Mouse (Mus musculus) layer of hippocampus, adult 2 months (tissue): Measurements from ENCODE around the gene Plpp7. TPM values are rescaled to one million over a fixed set of nuclear protein-coding genes. Genes with fewer than 3 reads are reported as not detected.

ENCODE experiments used
- DNase-seq, 2 experiments: peaks; one replicate each; pipeline ENCODE4 v3.0.0; 2022; ENCODE audit warnings: low spot score in 2 of 2
- H3K27ac ChIP-seq: fragments of 200-600 bp; 2 replicates; pipeline ENCODE4 v1.8.1; 2022
- H3K4me3 ChIP-seq: fragments of 200-600 bp; 2 replicates; pipeline ENCODE4 v1.8.1; 2022; ENCODE audit warnings: mild to moderate bottlenecking
- CTCF ChIP-seq: fragments of 200-600 bp; conservative IDR thresholded peaks from 2 replicates; pipeline ENCODE4 v1.8.1; 2022; ENCODE audit warnings: antibody characterized with exemption, mild to moderate bottlenecking, moderate library complexity
- total RNA-seq, 2 experiments: library from RNA; stranded (reverse); gene quantifications; 2 replicates each; pipeline ENCODE4 v1.2.3; 2021

Plpp7 gene
- total RNA-seq, 2 experiments from 2014 or later, result 20.2 to 21.8 TPM

DNA sequence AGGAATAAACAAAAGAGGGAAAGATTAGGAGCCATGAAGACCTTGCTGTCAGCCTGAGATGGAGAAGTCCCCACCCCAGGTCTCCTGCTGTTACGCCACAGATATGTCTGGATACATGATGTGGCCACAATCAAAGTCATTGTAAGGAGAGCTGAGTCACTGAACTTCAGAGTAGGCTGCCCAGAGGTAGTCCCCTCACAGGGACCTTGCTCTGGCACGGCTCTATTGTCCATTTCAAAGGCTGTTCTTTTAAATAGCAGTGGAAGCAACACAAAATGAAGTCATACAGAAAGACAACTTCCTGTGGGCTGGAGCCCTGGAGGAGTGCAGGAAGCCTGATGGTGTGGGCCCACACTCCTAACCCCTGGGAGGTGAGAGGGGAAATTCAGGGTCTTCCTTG is 34.1 kb upstream of the Plpp7 start:
- Histone ChIP-seq H3K4me3 (no peak overlapping the region), H3K27ac (no peak overlapping the region)
- no peak for TF ChIP-seq CTCF
- DNase-seq, result no peak

DNA sequence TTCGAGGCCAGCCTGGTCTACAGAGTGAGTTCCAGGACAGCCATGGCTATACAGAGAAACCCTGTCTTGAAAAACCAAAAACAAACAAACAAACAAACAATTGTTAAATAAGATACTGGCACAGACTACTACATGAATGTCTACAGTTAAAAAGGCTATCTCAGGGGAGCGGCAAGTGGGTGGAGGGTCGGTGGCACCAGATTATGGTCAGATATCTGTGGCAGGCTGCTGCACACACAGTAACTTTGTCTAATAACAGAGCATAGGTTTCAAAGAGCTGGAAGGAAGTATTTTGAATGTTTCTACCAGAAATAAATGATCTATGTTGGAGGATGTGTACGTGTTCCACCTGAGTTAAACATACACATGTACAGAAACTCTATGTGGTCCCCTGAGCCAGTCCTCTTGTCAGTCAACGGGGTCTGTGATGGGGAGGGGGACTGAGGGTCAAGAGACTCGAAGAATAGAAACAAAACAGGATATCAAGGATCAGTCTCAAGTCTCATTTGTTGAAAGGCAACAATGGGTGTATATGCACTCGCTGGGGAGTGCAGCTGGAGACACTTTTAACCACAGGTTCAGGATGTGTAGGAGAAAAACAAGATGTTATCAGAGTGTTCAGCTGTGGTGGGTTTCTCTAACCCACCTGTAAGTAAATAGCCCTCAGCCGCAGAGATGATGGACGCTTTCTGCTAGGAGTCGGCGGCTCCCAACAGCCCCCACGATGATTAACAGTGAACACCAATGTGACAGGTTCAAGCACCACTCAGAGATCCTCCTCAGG is 33.4 kb upstream of the Plpp7 start:
- Histone ChIP-seq H3K4me3 (no peak overlapping the region), H3K27ac (no peak overlapping the region)
- no peak for TF ChIP-seq CTCF
- DNase-seq, result no peak

DNA sequence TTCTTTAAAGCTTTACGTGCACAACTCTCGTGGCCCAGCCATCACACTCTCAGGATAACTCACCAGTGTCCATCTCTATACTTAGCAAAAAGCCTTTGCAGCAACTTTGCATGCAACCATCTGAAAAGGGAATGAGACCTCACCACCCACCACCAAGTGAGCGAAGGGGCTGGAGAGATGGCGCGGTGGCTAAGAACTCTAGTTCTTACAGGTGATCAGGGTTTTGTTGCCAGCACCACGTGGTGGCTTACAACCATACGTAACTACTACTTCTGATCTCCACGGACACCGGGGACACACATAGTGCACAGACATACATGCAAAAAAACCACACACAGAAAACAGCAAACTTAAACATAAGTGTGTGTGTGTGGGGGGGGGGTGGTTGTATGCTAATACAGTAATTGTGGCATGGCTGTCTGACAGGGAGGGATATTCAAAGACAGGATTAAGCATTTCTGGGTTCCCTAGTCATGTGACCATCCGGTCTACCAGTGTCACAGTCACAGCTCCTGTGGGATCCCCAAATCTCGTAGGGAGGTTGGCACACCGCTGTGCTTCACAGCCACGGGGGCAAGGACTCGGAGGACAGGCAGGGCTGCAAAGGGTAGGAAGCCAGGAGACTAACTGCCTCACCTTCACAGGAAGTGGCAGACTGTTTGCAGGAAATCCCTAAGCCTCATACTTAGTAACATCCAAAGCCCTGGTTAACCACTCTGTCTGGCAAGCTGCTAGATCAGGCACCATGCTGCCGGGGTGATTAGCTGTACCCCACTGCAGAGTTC is 32.5 kb upstream of the Plpp7 start:
- TF ChIP-seq CTCF, result no peak
- Histone ChIP-seq H3K4me3 (no peak overlapping the region), H3K27ac (no peak overlapping the region)
- no peak for DNase-seq

DNA sequence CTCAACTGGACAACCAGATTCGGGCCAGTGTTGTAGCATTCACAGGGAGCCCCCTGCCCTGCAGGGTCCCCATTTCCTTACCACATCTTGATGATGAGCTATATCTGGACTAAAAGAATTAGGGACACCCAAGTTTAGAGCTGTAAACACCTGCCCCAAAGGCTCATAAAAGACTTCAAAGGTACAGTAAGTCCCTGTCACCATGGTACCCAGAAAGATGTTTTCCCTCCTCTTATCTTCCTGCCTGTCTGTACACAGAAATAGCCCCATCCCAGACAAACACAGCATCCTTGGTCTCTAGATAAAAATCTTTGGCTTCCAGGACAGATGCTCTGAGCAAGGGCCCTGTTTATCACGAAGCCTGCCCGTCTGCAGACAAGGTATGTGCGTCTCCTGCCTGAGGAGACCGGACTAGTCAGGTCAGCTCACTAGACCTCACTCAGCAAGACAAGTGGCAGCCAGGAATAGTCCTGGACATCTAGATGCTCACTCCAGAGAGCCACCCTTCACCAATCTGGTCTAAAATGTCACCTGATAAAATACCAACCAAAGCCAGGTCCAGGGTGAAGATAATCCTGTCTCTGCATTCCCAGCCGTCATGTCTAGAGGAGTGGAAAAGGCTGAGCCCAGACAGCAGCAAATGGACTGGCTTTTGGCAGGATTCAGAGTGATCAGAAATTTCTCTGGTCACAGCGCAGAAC is 31.7 kb upstream of the Plpp7 start:
- DNase-seq, result no peak
- H3K27ac ChIP-seq, result no peak overlapping the region
- H3K4me3 ChIP-seq, result no peak overlapping the region
- TF ChIP-seq CTCF, result no peak

DNA sequence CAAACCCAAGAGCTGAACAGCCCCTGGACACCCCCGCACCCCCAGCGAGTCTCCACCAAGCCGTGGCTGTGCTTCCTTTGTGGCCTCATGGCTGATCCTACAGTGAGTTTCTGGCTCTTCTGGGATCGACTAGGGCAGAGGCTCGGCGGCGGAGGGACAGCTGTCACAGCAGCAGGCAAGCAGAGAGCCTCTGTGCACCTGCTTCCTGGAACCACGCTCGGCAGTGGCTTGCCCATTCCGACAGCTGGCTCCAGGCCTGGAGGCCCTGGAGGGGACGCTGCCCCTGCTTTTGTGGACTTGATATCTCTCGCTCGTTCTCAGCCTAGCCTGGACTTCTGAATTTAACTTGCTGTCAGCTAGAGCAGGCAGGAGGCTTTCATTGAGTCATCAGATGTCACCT is 30.4 kb upstream of the Plpp7 start:
- DNase-seq, result no peak
- TF ChIP-seq CTCF, result no peak
- no peak overlapping the region for H3K27ac ChIP-seq
- no peak overlapping the region for H3K4me3 ChIP-seq

DNA sequence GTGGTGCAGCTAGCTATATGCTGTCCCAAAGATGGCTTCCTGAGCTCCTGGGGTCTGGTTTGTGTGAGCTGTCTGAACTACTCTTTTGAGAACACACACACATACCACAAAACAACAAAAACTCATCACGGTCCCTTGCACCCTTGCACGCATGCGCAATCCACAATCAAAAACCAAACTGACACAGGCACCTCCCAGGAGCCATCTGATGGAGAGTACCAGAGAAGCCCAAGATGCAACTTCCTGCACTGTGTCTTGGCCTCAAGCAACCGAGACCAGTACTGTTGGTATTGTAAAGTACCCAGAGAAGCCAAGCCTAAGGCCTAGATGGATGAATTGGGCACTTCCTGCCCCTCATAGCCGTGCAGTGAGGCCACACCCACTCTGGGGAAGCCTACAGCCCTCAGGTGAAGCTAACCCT is 29.9 kb upstream of the Plpp7 start:
- no peak for DNase-seq
- no peak for TF ChIP-seq CTCF
- Histone ChIP-seq H3K4me3 (no peak overlapping the region), H3K27ac (no peak overlapping the region)

DNA sequence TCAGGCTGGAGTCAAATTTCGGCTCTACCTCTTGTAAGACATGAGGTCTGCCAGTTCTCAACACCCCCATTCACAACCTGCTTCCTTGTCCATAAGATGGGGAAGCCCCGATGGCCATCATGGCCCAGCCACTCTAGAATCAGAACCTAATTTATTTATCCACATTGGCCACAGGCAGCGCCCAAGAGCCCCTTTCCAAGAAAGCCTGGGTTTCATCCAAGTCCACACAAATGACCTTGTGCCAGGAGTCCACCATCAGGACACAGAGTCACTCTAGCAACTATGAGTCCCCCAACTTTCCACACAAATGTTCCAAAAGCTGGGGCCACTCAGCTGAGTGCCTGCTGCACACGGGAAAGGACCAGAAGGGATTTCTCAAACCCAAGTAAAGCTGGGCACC is 29.3 kb upstream of the Plpp7 start:
- peak; percentile 53 for TF ChIP-seq CTCF

DNA sequence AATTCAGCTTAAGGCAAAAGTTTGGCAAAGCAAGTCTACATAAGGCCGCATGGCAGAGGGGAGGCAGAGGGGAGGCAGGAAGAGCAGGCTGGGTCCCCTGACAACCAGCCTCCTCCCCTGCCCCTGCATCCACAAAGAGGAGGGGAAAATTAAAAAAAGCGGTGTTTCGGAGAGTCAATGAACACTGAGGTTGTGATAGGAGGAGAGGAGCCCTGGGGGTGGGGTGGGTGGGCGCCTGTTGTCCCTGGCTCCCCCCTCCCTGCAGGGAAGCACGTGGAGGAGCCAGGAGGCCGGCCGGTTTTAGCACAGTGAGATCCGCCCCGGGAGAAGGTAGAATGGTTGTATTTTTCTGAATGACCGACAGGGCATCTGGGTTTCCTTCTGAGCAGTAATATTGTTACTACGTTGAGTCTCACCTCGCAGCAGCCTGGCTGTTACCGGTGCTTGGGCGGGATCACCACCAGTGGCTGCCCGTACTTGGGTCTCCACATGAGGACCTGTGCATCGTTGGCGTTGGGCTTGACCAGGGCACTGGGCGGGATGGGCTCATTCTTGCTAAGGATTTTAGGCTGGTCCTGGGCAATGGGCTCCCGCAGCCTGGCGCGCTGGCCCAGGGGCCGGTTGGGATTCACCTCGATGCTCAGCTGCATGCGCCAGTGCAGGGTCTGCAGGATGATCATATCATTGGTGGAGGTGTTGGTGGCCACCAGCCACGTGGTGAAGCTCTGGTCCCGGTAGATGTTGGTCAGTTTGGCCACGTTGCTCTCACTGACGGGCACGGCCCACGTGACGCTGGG is 26.3 kb upstream of the Plpp7 start:
- H3K27ac ChIP-seq, result no peak overlapping the region
- 0 out of 2 replicates have a peak, but pooled peaks have one; percentile 12 for TF ChIP-seq CTCF
- H3K4me3 ChIP-seq, result no peak overlapping the region
- no peak for DNase-seq

More for the DNA sequence above, 29.3 kb upstream of the Plpp7 start:
- no peak overlapping the region for H3K4me3 ChIP-seq
- H3K27ac ChIP-seq, result no peak overlapping the region
- no peak for DNase-seq

DNA sequence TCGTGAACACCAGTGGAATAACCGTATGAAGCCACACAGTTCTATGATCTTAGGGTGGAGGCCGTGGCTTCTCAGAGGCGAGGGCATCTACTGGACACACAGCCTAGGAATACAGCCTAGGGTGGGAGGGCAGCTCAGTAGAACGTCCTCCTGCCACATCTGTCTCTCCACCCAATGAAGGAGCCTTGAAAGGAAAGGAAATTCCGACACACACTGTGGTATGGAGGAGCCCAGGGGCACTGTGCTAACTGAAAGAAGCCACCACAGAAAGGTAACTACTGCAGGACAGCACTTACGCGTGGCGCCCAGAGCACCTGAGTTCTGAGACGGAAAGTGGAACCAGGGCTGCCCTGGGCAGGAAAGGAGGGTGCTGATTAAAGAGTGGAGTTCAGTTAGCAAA is 24.6 kb upstream of the Plpp7 start:
- Histone ChIP-seq H3K4me3 (no peak overlapping the region), H3K27ac (no peak overlapping the region)
- no peak for DNase-seq
- TF ChIP-seq CTCF, result no peak

DNA sequence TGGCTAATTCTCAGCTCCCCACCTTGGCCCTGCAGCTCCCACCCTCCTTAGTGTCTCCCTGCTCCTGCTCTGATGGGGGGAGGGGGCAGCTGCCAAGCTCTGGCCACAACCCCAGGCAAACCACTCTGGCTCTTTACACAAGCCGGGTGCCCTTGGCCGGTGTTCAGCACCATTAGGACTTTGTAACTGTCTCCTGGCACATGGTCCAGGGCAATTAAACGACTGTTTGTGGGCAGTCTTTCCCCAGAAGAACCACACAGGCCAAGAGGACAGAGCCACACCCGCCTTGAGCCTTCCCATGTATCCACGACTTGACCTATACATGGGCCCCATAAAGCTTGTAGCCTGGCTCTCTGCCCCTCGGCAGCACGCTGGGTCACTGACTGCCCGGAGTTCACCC is 20.9 kb upstream of the Plpp7 start:
- peak; percentile 28 to 41 for DNase-seq
- no peak overlapping the region for H3K27ac ChIP-seq
- H3K4me3 ChIP-seq, result no peak overlapping the region
- no peak for TF ChIP-seq CTCF

DNA sequence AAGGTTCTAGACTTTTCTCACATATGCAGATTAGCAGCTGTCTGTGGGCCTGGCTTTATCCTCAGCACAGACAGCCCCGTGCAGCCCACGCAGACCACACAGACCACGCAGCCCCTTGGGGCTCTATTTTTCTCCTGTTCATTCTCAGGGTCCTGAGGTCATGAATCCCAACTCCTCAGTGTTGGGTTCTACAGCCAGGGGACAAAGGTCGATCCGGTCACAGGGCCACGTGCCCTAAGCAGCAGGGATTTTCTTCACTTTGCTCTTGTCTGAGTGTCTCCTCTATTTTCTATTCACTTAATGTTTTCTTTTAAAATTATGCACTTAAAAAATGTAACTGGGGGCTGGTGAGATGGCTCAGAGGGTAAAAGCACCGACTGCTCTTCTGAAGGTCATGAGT is 20.0 kb upstream of the Plpp7 start:
- DNase-seq, result no peak
- Histone ChIP-seq H3K4me3 (no peak overlapping the region), H3K27ac (no peak overlapping the region)
- TF ChIP-seq CTCF, result no peak

DNA sequence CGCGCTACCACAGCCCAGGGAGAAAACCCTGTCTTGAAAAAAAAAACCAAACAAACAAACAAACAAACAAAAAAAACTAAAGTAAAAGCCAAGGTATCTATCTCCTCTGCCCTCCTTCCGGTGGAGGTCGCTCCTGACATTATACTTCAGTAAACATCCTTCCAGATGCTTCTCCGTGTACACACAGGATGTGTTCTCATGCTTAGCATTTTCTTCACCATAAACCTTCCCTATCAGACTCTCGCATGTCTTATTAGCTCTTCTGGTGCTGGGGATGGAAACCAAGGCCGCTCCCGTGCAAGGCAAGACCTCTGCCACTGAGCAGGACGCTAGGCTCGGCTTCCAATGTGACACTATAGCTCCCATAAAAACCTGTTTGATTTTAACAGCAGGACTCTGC is 17.6 kb upstream of the Plpp7 start:
- Histone ChIP-seq H3K4me3 (no peak overlapping the region), H3K27ac (no peak overlapping the region)
- no peak for TF ChIP-seq CTCF
- DNase-seq, result no peak
